Mouse (Mus musculus) bone marrow macrophage, adult 2 months (primary cell): ENCODE data around the gene Milr1.

Experiments
- CTCF ChIP-seq: IDR thresholded peaks from 2 replicates; pipeline ENCODE4 v1.5.1; 2012; ENCODE audit warnings: low read depth, mild to moderate bottlenecking, low read length, moderate library complexity
- POLR2A ChIP-seq: IDR thresholded peaks from 2 replicates; pipeline ENCODE4 v1.6.1; 2012; ENCODE audit warnings: mild to moderate bottlenecking, low read depth, low read length, borderline replicate concordance

- no peak for TF ChIP-seq POLR2A
- no peak for TF ChIP-seq CTCF
These were observed 34.0 kb downstream of the Milr1 start for GRCm38 (mm10) chr11:106785043-106785442.
